Mouse (Mus musculus): ENCODE data around the gene Nxpe4. TPM values are rescaled to one million over a fixed set of nuclear protein-coding genes. Genes with fewer than 3 reads are reported as not detected.

The Nxpe4 gene
- under 1 TPM; 0.19 to 0.49 TPM for polyA plus RNA-seq (2017; shearing (Covaris generic))

DNA sequence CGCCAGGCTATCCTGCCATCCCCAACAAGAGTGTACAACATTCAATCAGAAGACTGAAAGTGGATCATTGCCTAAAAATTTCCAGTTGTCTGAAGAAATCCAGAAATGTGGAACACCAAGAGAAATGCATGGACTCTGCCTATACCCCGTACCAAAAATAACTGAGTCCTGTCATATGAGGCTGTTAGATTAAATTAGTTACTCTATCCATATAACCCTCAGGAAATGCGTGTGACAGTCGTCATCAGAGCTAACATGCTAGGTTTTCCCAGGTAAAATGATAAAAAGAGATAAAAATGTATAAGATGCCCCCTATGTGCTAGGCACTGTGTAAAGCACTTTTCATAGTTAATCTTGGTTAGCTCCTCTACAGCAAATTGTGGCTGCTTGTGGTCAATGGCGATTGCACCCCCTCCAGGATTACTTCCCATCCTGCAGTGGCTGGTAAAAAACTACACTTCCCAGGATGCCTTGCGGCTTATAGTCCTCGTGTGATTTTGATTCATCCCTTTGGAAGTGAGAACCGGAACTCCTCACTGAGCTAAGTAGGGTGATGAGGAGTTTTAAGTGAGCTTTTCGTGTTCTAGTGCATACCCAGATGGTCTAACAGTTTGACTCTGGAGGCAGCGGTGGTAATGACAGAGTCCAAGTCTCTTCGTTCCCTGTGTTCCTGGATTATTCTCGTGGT is at the start of gene Nxpe4:
TSS of gene Nxpe4 (plus strand) at position 519 of the 688 bp plus-strand sequence.

DNA sequence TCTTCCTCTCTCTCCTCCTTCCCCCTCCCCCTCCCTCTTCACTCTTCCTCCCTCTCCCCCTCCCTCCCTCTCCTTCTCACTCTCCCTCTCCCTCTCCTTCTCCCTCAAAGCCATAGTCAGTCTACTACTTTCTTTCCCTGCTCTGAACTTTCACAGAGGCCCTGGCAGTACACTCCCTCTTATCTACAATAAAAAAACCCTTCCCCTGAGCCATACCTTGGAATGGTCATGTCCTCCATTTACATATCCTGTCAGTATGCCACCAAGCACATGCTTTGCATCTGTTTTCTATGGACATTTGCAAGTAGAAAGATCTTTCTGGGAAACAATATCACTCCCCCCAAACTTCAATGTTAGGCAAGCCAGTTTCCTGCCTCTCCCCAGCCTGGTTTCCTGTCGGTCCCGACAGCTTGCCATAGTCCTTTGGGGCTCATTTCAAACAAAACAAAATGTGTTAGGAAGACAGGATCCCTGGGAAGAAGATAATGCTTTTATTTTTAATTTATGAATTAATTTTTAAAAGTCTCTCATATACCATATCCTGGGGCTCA is 191.4 kb downstream of the Nxpe4 start, which contains the start of gene Nxpe2:
TSS of gene Nxpe2 (minus strand) at position 307 of the 551 bp plus-strand sequence.

Other genes starting within 250 kb of the Nxpe4 start
- gene Nxpe2, start 191.4 kb downstream of the Nxpe4 start, polyA plus RNA-seq (2017; shearing (Covaris generic)): under 1 TPM; 0.20 to 0.49 TPM